Mouse (Mus musculus): ENCODE measurements around the gene Mtcl1. TPM values are rescaled to one million over a fixed set of nuclear protein-coding genes. Genes with fewer than 3 reads are reported as not detected.

The Mtcl1 gene
- total and polyA plus RNA-seq, 3 experiments, result not detected

- Histone ChIP-seq H3K27ac (ENCODE audit: insufficient read depth, low read depth) (no peak overlapping the region), H3K9ac (ENCODE audit: insufficient read depth, low read depth) (no peak overlapping the region), H3K4me1 (ENCODE audit: control insufficient read depth in 1 of 2, insufficient read depth in 2 of 2) (no peaks in the 10 kb centered on the region), H3K4me3 (replicated peaks in 1 of 3; ENCODE audit: low read depth in 2 of 3, low read length in 2 of 3, poor library complexity in 1 of 3) (no peak overlapping the region), H3K9me3 (replicated peaks; ENCODE audit: low read length) (peaks cover 50% of the 10 kb centered on the region), H3K27me3 (replicated peaks) (no peaks in the 10 kb centered on the region), H3K4me2 (ENCODE audit: insufficient read depth, low read depth, poor library complexity, severe bottlenecking) (no peak overlapping the region), H3K79me2 (replicated peaks; ENCODE audit: control insufficient read depth, extremely low read depth, insufficient read depth, poor library complexity, severe bottlenecking) (no peaks in the 10 kb centered on the region), H3K36me3 (replicated peaks in 1 of 2; ENCODE audit: control insufficient read depth in 1 of 2, insufficient read depth in 1 of 2, low read length in 1 of 2) (no peaks in the 10 kb centered on the region)
- TF ChIP-seq KAT2A (IDR thresholded peaks at IDR 0.05; ENCODE audit: insufficient replicate concordance, low read length), result no peak
- no peak for TF ChIP-seq POLR2AphosphoS2 (IDR thresholded peaks at IDR 0.05; ENCODE audit: low read depth, low read length)
- TF ChIP-seq SIN3A (IDR thresholded peaks at IDR 0.05; ENCODE audit: low read length), result no peak
- TF ChIP-seq USF1 (IDR thresholded peaks at IDR 0.05; ENCODE audit: low read depth, low read length), result no peak
- no peak for TF ChIP-seq UBTF (IDR thresholded peaks at IDR 0.05; ENCODE audit: low read depth, low read length)
- no peak for TF ChIP-seq MXI1 (IDR thresholded peaks at IDR 0.05; ENCODE audit: low read depth, low read length)
- TF ChIP-seq RCOR1 (conservative IDR thresholded peaks at IDR 0.05; ENCODE audit: low read depth, low read length), result no peak
- no peak for TF ChIP-seq MAX (IDR thresholded peaks at IDR 0.05; ENCODE audit: low read length)
- no peak for TF ChIP-seq GABPA (IDR thresholded peaks at IDR 0.05; ENCODE audit: insufficient replicate concordance, low read depth, low read length)
- TF ChIP-seq MAZ (IDR thresholded peaks at IDR 0.05; ENCODE audit: low read depth, low read length), result no peak
- TF ChIP-seq IRF4 (IDR thresholded peaks at IDR 0.05; ENCODE audit: low read depth, low read length), result no peak
- no peak for TF ChIP-seq EP300 (IDR thresholded peaks at IDR 0.05; ENCODE audit: low read length)
- TF ChIP-seq MAFK (IDR thresholded peaks at IDR 0.05; ENCODE audit: insufficient replicate concordance, low read length), result no peak
- TF ChIP-seq ELF1 (IDR thresholded peaks at IDR 0.05; ENCODE audit: low read depth, low read length), result no peak
- no peak for TF ChIP-seq TBP (conservative IDR thresholded peaks at IDR 0.05; ENCODE audit: low read depth, low read length)
- TF ChIP-seq ZMIZ1 (IDR thresholded peaks at IDR 0.05; ENCODE audit: low read depth, low read length), result no peak
- TF ChIP-seq ZC3H11A (IDR thresholded peaks at IDR 0.05; ENCODE audit: low read depth, low read length), result no peak
- TF ChIP-seq CHD2 (IDR thresholded peaks at IDR 0.05; ENCODE audit: low read length), result no peak
- dilution Hi-C loops (cut with MboI; ENCODE audit: extremely low pct_ligation_motif_present, extremely low pct_unique_long_range_greater_than_20kb, low sequenced_read_pairs) (no loop called here), in situ Hi-C loops (cut with MboI; ENCODE audit: low pct_ligation_motif_present, low pct_unique_long_range_greater_than_20kb, low sequenced_read_pairs) (no loop called here)
- DNase-seq (ENCODE audit: extremely low read depth), result no peak
Measured at GRCm38 (mm10) chr17:66419421-66419820, 30.1 kb downstream of the Mtcl1 start.

GRCm38 (mm10) chr17:66417748-66418147, 31.8 kb downstream of the Mtcl1 start:
- no peaks in the 10 kb centered on the region for H3K4me1 ChIP-seq (ENCODE audit: control insufficient read depth in 1 of 2, insufficient read depth in 2 of 2)
- no peaks in the 10 kb centered on the region for H3K36me3 ChIP-seq (replicated peaks in 1 of 2; ENCODE audit: control insufficient read depth in 1 of 2, insufficient read depth in 1 of 2, low read length in 1 of 2)
- no peak for TF ChIP-seq ZC3H11A (IDR thresholded peaks at IDR 0.05; ENCODE audit: low read depth, low read length)
- TF ChIP-seq TBP (conservative IDR thresholded peaks at IDR 0.05; ENCODE audit: low read depth, low read length), result no peak
- no peak for TF ChIP-seq SMC3 (IDR thresholded peaks at IDR 0.05; ENCODE audit: low read depth, low read length)
- TF ChIP-seq HCFC1 (IDR thresholded peaks at IDR 0.05; ENCODE audit: low read depth, low read length), result no peak
- no peak for TF ChIP-seq NELFE (IDR thresholded peaks at IDR 0.05; ENCODE audit: low read depth, low read length)
- no peak for TF ChIP-seq MAFK (IDR thresholded peaks at IDR 0.05; ENCODE audit: insufficient replicate concordance, low read length)
- TF ChIP-seq CHD2 (IDR thresholded peaks at IDR 0.05; ENCODE audit: low read length), result no peak
- no peak for TF ChIP-seq BHLHE40 (IDR thresholded peaks at IDR 0.05; ENCODE audit: low read depth, low read length)
- TF ChIP-seq PAX5 (IDR thresholded peaks at IDR 0.05; ENCODE audit: low read length), result no peak
- no peak for TF ChIP-seq JUN (IDR thresholded peaks at IDR 0.05; ENCODE audit: insufficient read depth, low read depth, low read length)
- no peak for TF ChIP-seq CTCF (conservative IDR thresholded peaks at IDR 0.05 in 1 of 2, IDR thresholded peaks at IDR 0.05 in 1 of 2; ENCODE audit: low read depth in 2 of 2, low read length in 2 of 2)
- no peak for TF ChIP-seq MXI1 (IDR thresholded peaks at IDR 0.05; ENCODE audit: low read depth, low read length)
- no peak for TF ChIP-seq IRF4 (IDR thresholded peaks at IDR 0.05; ENCODE audit: low read depth, low read length)
- no peak for DNase-seq (ENCODE audit: extremely low read depth)
- in situ Hi-C loops (cut with MboI; ENCODE audit: low pct_ligation_motif_present, low pct_unique_long_range_greater_than_20kb, low sequenced_read_pairs) (no loop called here), dilution Hi-C loops (cut with MboI; ENCODE audit: extremely low pct_ligation_motif_present, extremely low pct_unique_long_range_greater_than_20kb, low sequenced_read_pairs) (no loop called here)
- H3K27ac ChIP-seq (ENCODE audit: insufficient read depth, low read depth), result no peak overlapping the region
- H3K4me3 ChIP-seq (replicated peaks in 1 of 3; ENCODE audit: low read depth in 2 of 3, low read length in 2 of 3, poor library complexity in 1 of 3), result no peak overlapping the region
- H3K79me2 ChIP-seq (replicated peaks; ENCODE audit: control insufficient read depth, extremely low read depth, insufficient read depth, poor library complexity, severe bottlenecking), result no peaks in the 10 kb centered on the region
- H3K9me3 ChIP-seq (replicated peaks; ENCODE audit: low read length), result peaks cover 57% of the 10 kb centered on the region
- H3K4me2 ChIP-seq (ENCODE audit: insufficient read depth, low read depth, poor library complexity, severe bottlenecking), result no peak overlapping the region
- no peaks in the 10 kb centered on the region for H3K27me3 ChIP-seq (replicated peaks)
- no peak overlapping the region for H3K9ac ChIP-seq (ENCODE audit: insufficient read depth, low read depth)

Data from CH12.LX (cell line).